Mouse (Mus musculus) heart, embryonic 13.5 days (tissue): ENCODE measurements around the gene Nosip. TPM values are rescaled to one million over a fixed set of nuclear protein-coding genes. Genes with fewer than 3 reads are reported as not detected.

Source experiments
- microRNA counts: library from miRNA; unstranded; fragments of <30 nt; microRNA quantifications from one replicate; lab custom pipeline; 2016
- microRNA-seq: library from miRNA; unstranded; fragments of <30 nt; microRNA quantifications from one replicate; pipeline ENCODE4, GENCODE M21; 2016
- polyA plus RNA-seq: library from polyadenylated mRNA; unstranded; fragments of >200 nt; fragmentation: Nextera tagmentation; extraction: Ambion mirVana; gene quantifications from 2 replicates; pipeline ENCODE4 v1.2.1, GENCODE M21; 2015

The Nosip gene
- polyA plus RNA-seq, 1 experiment from 2014 or later, result 46.6 TPM

MicroRNAs within 50 kb of the gene (microRNA counts, 519-probe panel; counts per million panel counts)
- 2,876 counts per million, percentile 66 among the panel's probes with 10 or more counts for microRNA mmu-miR-150 (lab: Ali Mortazavi, UCI)

Small RNA genes within 50 kb of the gene (microRNA-seq; reads per million reads assigned to microRNA genes)
- gene Mir150 (10.6 reads per million, percentile 28 among the genes with 10 or more reads in this experiment), gene Mir5121 (9.0 reads per million, percentile 26 among the genes with 10 or more reads in this experiment), gene Mir7054 (not detected)

Other genes starting within 250 kb of the Nosip start
- gene Nup62, start 246.3 kb upstream of the Nosip start, polyA plus RNA-seq, result 77.5 and 80.3 TPM in 2 replicates
- 0.51 and 0.70 TPM in 2 replicates for gene Il4i1, start 246.0 kb upstream of the Nosip start, polyA plus RNA-seq
- 2.4 and 2.7 TPM in 2 replicates for gene Atf5, start 245.8 kb upstream of the Nosip start, polyA plus RNA-seq
- gene Akt1s1, start 213.4 kb upstream of the Nosip start, polyA plus RNA-seq, result 96.5 and 101 TPM in 2 replicates
- 56.1 and 57.0 TPM in 2 replicates for gene Tbc1d17, start 213.3 kb upstream of the Nosip start, polyA plus RNA-seq
- gene Pnkp, start 205.3 kb upstream of the Nosip start, polyA plus RNA-seq, result 24.0 and 24.3 TPM in 2 replicates
- 256 and 266 TPM in 2 replicates for gene Ptov1, start 192.6 kb upstream of the Nosip start, polyA plus RNA-seq
- gene Med25, start 169.7 kb upstream of the Nosip start, polyA plus RNA-seq, result 72.6 and 73.1 TPM in 2 replicates
- 13.6 and 14.6 TPM in 2 replicates for gene Fuz, start 166.3 kb upstream of the Nosip start, polyA plus RNA-seq
- 55.5 and 56.8 TPM in 2 replicates for gene Ap2a1, start 132.9 kb upstream of the Nosip start, polyA plus RNA-seq
- gene Tsks, start 119.2 kb upstream of the Nosip start, polyA plus RNA-seq, result 0.11 and 0.14 TPM in 2 replicates
- 9.8 and 10.3 TPM in 2 replicates for gene Cpt1c, start 87.6 kb upstream of the Nosip start, polyA plus RNA-seq
- gene Prmt1, start 75.9 kb upstream of the Nosip start, polyA plus RNA-seq, result 438 and 486 TPM in 2 replicates
- gene Irf3, start 64.8 kb upstream of the Nosip start, polyA plus RNA-seq, result 63.6 and 68.1 TPM in 2 replicates
- 36.0 and 36.3 TPM in 2 replicates for gene Bcl2l12, start 63.7 kb upstream of the Nosip start, polyA plus RNA-seq
- gene Scaf1, start 46.1 kb upstream of the Nosip start, polyA plus RNA-seq, result 27.0 and 27.1 TPM in 2 replicates
- gene Rras, start 44.5 kb upstream of the Nosip start, polyA plus RNA-seq, result 71.6 and 82.6 TPM in 2 replicates
- 6.8 and 7.1 TPM in 2 replicates for gene Prr12, start 9.5 kb upstream of the Nosip start, polyA plus RNA-seq
- gene Prrg2, start 248 bp downstream of the Nosip start, polyA plus RNA-seq, result 12.5 and 13.6 TPM in 2 replicates
- 271 and 277 TPM in 2 replicates for gene Rcn3, start 29.8 kb downstream of the Nosip start, polyA plus RNA-seq
- 38.0 and 38.1 TPM in 2 replicates for gene Fcgrt, start 41.4 kb downstream of the Nosip start, polyA plus RNA-seq
- gene Rps11, start 62.0 kb downstream of the Nosip start, polyA plus RNA-seq, result 982 and 1,095 TPM in 2 replicates
- gene Rpl13a, start 66.3 kb downstream of the Nosip start, polyA plus RNA-seq, result 688 and 785 TPM in 2 replicates
- 0.17 TPM in 1 of 2 replicates, not detected in the other for gene Gm45713, start 73.8 kb downstream of the Nosip start, polyA plus RNA-seq
- 0.88 and 1.0 TPM in 2 replicates for gene Flt3l, start 74.0 kb downstream of the Nosip start, polyA plus RNA-seq
- 82.2 and 89.3 TPM in 2 replicates for gene Pih1d1, start 91.9 kb downstream of the Nosip start, polyA plus RNA-seq
- 31.8 and 33.4 TPM in 2 replicates for gene Aldh16a1, start 92.2 kb downstream of the Nosip start, polyA plus RNA-seq
- gene Slc17a7, start 101.5 kb downstream of the Nosip start, polyA plus RNA-seq, result 2.9 and 3.6 TPM in 2 replicates
- not detected in 2 replicates for gene Gfy, start 117.1 kb downstream of the Nosip start, polyA plus RNA-seq
- gene Pth2, start 118.6 kb downstream of the Nosip start, polyA plus RNA-seq, result not detected in 2 replicates
- gene Ccdc155, start 142.5 kb downstream of the Nosip start, polyA plus RNA-seq, result 0.51 and 0.74 TPM in 2 replicates
- 1.5 and 1.7 TPM in 2 replicates for gene Dkkl1, start 149.7 kb downstream of the Nosip start, polyA plus RNA-seq
- gene Tead2, start 153.3 kb downstream of the Nosip start, polyA plus RNA-seq, result 127 and 139 TPM in 2 replicates
- 1.7 and 2.4 TPM in 2 replicates for gene Cd37, start 176.7 kb downstream of the Nosip start, polyA plus RNA-seq
- gene Slc6a16, start 178.7 kb downstream of the Nosip start, polyA plus RNA-seq, result 0.27 and 0.41 TPM in 2 replicates
- not detected in 2 replicates for gene Slc6a21, start 215.1 kb downstream of the Nosip start, polyA plus RNA-seq